Mouse (Mus musculus) frontal cortex, postnatal 36 days (tissue): Measurements from ENCODE around the gene Atf7ip2.

Experiments used
- DNase-seq, 2 experiments: peaks; one replicate each; pipeline ENCODE4 v3.0.0; 2022; ENCODE audit warnings: low spot score in 2 of 2

Gene Atf7ip2

GRCm38 (mm10) chr16:10297696-10298644 lies 105.5 kb downstream of the Atf7ip2 start:
- no peak for DNase-seq

- no peak for DNase-seq
Measured at GRCm38 (mm10) chr16:10299637-10300036, 107.1 kb downstream of the Atf7ip2 start.

GRCm38 (mm10) chr16:10300231-10301186 lies 108.0 kb downstream of the Atf7ip2 start:
- DNase-seq = no peak
